Mouse (Mus musculus): ENCODE results near the gene Fsip1. TPM values are rescaled to one million over a fixed set of nuclear protein-coding genes. Genes with fewer than 3 reads are reported as not detected.

The Fsip1 gene
- polyA plus RNA-seq, 1 experiment from 2014 or later = 1.0 TPM

DNA sequence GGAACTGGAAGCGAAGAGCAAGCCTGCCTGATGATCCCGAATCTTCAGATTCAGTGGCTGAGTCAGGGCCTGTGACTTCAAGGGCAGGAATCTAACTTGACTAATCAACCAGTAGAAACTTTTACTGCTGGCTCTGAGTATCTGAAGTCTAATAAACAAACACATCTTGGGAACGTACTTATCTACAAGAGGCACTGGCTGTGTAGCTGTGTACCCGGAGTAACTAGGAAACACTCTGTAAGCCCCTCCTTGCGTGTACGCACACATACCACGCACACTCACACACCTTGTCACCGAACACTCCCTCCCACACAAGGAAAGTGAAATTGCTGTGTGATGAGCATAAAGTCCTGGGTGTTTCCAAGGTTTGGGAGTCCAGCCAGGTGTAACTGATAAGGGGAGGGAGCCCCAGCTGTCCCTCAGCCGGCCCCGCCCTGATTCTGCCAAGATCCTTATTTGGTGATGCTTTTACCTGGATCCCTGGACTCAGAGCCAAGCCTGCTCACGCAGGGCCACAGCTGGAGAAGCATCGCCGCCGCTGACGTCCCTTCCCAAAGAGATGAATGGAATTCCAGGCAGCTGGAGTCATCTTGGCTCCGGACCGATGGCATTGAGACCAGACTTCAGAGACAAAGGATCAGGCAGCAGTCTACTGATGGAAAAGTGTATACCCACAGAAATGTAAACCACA is 146.4 kb downstream of the Fsip1 start:
- ATAC-seq (ENCODE audit: low read depth) (peak; percentile 51), DNase-seq (ENCODE audit: low spot score) (peak; percentile 82)
- peaks cover 16% of the 10 kb centered on the region for H3K4me1 ChIP-seq (ENCODE audit: control insufficient read depth, insufficient read depth, low read length)
- H3K9me3 ChIP-seq (ENCODE audit: control insufficient read depth, low read length) = no peaks in the 10 kb centered on the region
- peak overlapping the region; percentile 22; the same call in 1 of the 2 replicates for H3K27ac ChIP-seq (replicated peaks; ENCODE audit: low read depth, low read length)
- H3K27me3 ChIP-seq (replicated peaks; ENCODE audit: control insufficient read depth, insufficient read depth, low read length) = no peaks in the 10 kb centered on the region
- WGBS = 32% methylated on average over 17 of the region's 17 CpGs
- peaks cover 10% of the 10 kb centered on the region for H3K36me3 ChIP-seq (ENCODE audit: control insufficient read depth, insufficient read depth, low read length)
- peak overlapping the region; percentile 81 for H3K4me2 ChIP-seq (ENCODE audit: low read depth, low read length)
- peak overlapping the region; percentile 59 for H3K4me3 ChIP-seq (ENCODE audit: low read depth, low read length)
- H3K9ac ChIP-seq (ENCODE audit: low read depth, low read length) = peak overlapping the region; percentile 45; the same call in 1 of the 2 replicates

DNA sequence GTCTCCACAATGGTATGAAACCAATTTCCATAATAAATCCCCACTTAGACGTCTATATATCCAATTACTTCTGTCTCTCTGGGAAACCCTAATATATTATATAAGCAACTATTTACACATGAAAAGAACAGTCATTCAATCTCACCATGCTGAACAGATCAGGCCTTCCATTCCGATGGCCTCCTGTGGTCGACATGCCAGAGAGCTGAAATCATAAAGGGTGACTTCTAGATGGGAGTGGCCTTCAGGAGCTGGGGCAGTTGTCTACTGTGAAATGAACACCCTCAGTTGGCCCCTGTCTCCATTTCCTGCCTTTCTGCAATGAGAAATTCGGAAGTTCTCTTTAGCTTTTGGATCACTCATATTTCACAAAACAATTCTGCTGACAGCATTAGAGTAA is 154.6 kb downstream of the Fsip1 start:
- Histone ChIP-seq H3K27ac (replicated peaks; ENCODE audit: low read depth, low read length) (no peak overlapping the region), H3K27me3 (replicated peaks; ENCODE audit: control insufficient read depth, insufficient read depth, low read length) (no peaks in the 10 kb centered on the region), H3K36me3 (ENCODE audit: control insufficient read depth, insufficient read depth, low read length) (no peaks in the 10 kb centered on the region), H3K4me1 (ENCODE audit: control insufficient read depth, insufficient read depth, low read length) (0 out of 2 replicates have a peak, but pooled peaks cover 3% of the 10 kb centered on the region), H3K4me3 (ENCODE audit: low read depth, low read length) (no peak overlapping the region), H3K4me2 (ENCODE audit: low read depth, low read length) (no peak overlapping the region), H3K9ac (ENCODE audit: low read depth, low read length) (no peak overlapping the region), H3K9me3 (ENCODE audit: control insufficient read depth, low read length) (no peaks in the 10 kb centered on the region)
- ATAC-seq (ENCODE audit: low read depth) (no peak), DNase-seq (ENCODE audit: low spot score) (no peak)
- WGBS = 45% methylated on average over 4 of the region's 4 CpGs

DNA sequence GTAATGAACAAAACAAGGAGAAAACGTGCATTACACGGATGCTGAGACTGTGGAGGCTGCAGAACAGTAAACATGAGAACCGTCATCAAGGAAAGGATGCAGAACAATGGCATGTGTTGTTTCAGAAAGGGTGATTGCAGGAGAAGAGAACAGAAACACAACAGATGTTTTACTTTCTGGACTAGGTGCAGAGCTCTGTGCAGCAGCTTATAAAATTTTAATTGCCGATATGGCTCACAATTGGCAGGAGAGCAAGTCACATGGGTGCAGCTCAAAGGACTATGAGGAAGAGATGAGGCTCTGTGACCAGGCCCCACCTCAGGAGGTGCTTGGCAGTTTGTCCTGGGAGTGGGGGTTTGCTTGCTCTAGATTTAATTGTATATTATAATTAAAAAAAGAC is 157.7 kb downstream of the Fsip1 start:
- Histone ChIP-seq H3K36me3 (ENCODE audit: control insufficient read depth, insufficient read depth, low read length) (no peaks in the 10 kb centered on the region), H3K27ac (replicated peaks; ENCODE audit: low read depth, low read length) (no peak overlapping the region), H3K27me3 (replicated peaks; ENCODE audit: control insufficient read depth, insufficient read depth, low read length) (no peaks in the 10 kb centered on the region), H3K4me2 (ENCODE audit: low read depth, low read length) (no peak overlapping the region), H3K4me1 (ENCODE audit: control insufficient read depth, insufficient read depth, low read length) (0 out of 2 replicates have a peak, but pooled peaks cover 3% of the 10 kb centered on the region), H3K9me3 (ENCODE audit: control insufficient read depth, low read length) (no peaks in the 10 kb centered on the region), H3K9ac (ENCODE audit: low read depth, low read length) (no peak overlapping the region), H3K4me3 (ENCODE audit: low read depth, low read length) (no peak overlapping the region)
- ATAC-seq (ENCODE audit: low read depth) = no peak
- WGBS = 48% methylated on average over 4 of the region's 4 CpGs
- no peak for DNase-seq (ENCODE audit: low spot score)

DNA sequence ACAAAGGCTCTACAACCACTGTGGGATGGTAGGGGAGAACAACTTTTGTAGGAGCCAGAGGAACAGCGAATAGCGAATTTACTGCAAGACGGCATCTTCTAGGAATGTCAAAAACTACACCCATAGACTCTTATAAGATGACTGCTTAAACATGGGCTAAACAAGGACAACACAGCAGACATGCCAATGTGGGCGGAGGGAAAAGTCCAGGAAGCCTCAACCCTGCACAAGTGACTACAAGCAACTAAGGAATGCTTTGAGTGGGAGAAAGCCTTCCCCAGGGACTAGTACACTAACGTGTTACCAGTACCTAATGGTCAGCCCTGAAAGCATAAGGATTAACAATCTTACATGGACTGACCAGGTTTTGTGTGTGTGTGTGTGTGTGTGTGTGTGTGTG is 165.5 kb downstream of the Fsip1 start:
- Histone ChIP-seq H3K27me3 (replicated peaks; ENCODE audit: control insufficient read depth, insufficient read depth, low read length) (no peaks in the 10 kb centered on the region), H3K27ac (replicated peaks; ENCODE audit: low read depth, low read length) (no peak overlapping the region), H3K4me2 (ENCODE audit: low read depth, low read length) (no peak overlapping the region), H3K4me1 (ENCODE audit: control insufficient read depth, insufficient read depth, low read length) (no peaks in the 10 kb centered on the region), H3K4me3 (ENCODE audit: low read depth, low read length) (no peak overlapping the region), H3K36me3 (ENCODE audit: control insufficient read depth, insufficient read depth, low read length) (no peaks in the 10 kb centered on the region), H3K9ac (ENCODE audit: low read depth, low read length) (no peak overlapping the region), H3K9me3 (ENCODE audit: control insufficient read depth, low read length) (no peaks in the 10 kb centered on the region)
- DNase-seq (ENCODE audit: low spot score) = no peak
- WGBS = 85% methylated on average over 5 of the region's 5 CpGs
- ATAC-seq (ENCODE audit: low read depth) = no peak

DNA sequence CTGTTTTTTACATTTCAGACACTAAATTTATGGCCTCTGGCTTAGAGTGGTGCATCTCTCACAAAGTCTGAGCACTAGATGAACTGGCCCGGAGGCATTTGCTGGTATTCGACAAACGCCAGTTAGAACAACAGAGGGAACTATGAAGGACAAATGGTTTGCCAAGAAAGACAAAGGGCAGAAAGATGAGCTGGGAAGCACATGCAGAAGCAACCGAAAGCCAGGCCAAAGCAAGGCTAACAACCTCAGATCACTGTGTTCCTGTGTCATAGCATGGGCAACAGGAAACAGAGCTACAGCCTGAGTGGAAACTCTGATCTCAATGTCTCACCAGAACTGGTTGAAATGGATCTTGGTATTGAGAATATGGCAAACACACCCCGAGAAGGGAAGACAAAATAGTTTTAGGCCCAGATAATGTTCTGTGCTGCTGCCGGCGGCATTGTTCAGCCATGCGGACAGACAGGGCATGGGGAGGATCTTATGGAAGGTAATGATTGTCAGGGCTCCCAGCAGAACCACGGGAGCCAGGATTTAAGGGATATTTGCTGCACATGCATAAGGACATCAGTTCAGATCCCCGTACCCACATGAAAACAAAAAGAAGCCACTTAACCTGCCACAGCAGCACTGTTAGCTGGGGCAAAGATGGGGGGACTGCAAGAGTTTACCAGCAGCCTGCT is 169.6 kb downstream of the Fsip1 start:
- Histone ChIP-seq H3K27ac (replicated peaks; ENCODE audit: low read depth, low read length) (no peak overlapping the region), H3K9me3 (ENCODE audit: control insufficient read depth, low read length) (no peaks in the 10 kb centered on the region), H3K36me3 (ENCODE audit: control insufficient read depth, insufficient read depth, low read length) (no peaks in the 10 kb centered on the region), H3K4me3 (ENCODE audit: low read depth, low read length) (no peak overlapping the region), H3K4me2 (ENCODE audit: low read depth, low read length) (no peak overlapping the region), H3K9ac (ENCODE audit: low read depth, low read length) (no peak overlapping the region), H3K4me1 (ENCODE audit: control insufficient read depth, insufficient read depth, low read length) (no peaks in the 10 kb centered on the region), H3K27me3 (replicated peaks; ENCODE audit: control insufficient read depth, insufficient read depth, low read length) (no peaks in the 10 kb centered on the region)
- no peak for DNase-seq (ENCODE audit: low spot score)
- no peak for ATAC-seq (ENCODE audit: low read depth)
- WGBS = 74% methylated on average over 10 of the region's 10 CpGs

DNA sequence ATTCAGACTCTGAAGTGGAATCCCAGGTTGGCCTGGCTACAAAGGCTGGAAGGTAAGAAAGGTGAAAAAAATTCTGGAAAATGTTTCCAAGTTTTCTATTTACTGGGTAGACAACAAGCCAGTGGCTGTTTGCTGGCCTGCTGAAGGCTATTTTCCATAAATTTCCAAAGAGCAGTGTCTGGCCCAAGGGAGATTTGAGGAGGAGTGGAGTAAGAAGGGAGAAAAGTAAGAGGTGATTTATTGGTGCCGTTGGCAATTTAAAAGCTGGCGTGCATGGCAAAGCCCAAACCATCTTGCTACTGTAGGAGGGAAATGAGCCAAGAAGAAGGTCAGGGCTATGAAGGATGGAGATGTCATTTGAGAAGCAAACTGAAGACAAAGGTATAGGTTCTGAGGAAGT is 171.1 kb downstream of the Fsip1 start:
- H3K27me3 ChIP-seq (replicated peaks; ENCODE audit: control insufficient read depth, insufficient read depth, low read length) = no peaks in the 10 kb centered on the region
- ATAC-seq (ENCODE audit: low read depth) = no peak
- H3K4me3 ChIP-seq (ENCODE audit: low read depth, low read length) = no peak overlapping the region
- no peak for DNase-seq (ENCODE audit: low spot score)
- WGBS = 83% methylated on average over 2 of the region's 2 CpGs
- no peak overlapping the region for H3K9ac ChIP-seq (ENCODE audit: low read depth, low read length)
- H3K36me3 ChIP-seq (ENCODE audit: control insufficient read depth, insufficient read depth, low read length) = no peaks in the 10 kb centered on the region
- no peak overlapping the region for H3K27ac ChIP-seq (replicated peaks; ENCODE audit: low read depth, low read length)
- H3K4me2 ChIP-seq (ENCODE audit: low read depth, low read length) = no peak overlapping the region
- H3K9me3 ChIP-seq (ENCODE audit: control insufficient read depth, low read length) = no peaks in the 10 kb centered on the region
- H3K4me1 ChIP-seq (ENCODE audit: control insufficient read depth, insufficient read depth, low read length) = no peaks in the 10 kb centered on the region

DNA sequence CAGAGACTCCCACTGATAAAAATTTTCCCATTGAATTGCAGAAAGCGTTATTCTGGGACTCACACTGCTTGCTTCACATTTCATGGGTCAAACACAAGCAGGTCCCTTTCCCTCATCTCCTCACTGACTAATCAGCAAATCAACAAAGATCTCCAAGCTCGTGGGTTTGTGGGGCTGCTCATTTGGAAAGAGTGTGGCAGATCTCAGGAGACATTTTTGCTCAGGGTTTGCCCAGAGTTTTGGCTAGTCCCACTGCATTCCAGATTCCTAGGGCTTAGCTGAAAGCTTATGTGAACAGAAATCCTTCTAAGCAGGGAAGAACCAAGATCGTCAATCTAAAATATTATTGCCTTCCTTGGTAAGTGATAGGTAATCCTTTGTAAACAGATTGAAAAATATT is 172.1 kb downstream of the Fsip1 start:
- no peak overlapping the region for H3K4me3 ChIP-seq (ENCODE audit: low read depth, low read length)
- WGBS = 57% methylated on average over 3 of the region's 3 CpGs
- no peaks in the 10 kb centered on the region for H3K9me3 ChIP-seq (ENCODE audit: control insufficient read depth, low read length)
- DNase-seq (ENCODE audit: low spot score) (peak; percentile 30), ATAC-seq (ENCODE audit: low read depth) (no peak)
- H3K4me2 ChIP-seq (ENCODE audit: low read depth, low read length) = no peak overlapping the region
- H3K4me1 ChIP-seq (ENCODE audit: control insufficient read depth, insufficient read depth, low read length) = no peaks in the 10 kb centered on the region
- H3K27ac ChIP-seq (replicated peaks; ENCODE audit: low read depth, low read length) = no peak overlapping the region
- H3K9ac ChIP-seq (ENCODE audit: low read depth, low read length) = no peak overlapping the region
- H3K27me3 ChIP-seq (replicated peaks; ENCODE audit: control insufficient read depth, insufficient read depth, low read length) = no peaks in the 10 kb centered on the region
- H3K36me3 ChIP-seq (ENCODE audit: control insufficient read depth, insufficient read depth, low read length) = no peaks in the 10 kb centered on the region

DNA sequence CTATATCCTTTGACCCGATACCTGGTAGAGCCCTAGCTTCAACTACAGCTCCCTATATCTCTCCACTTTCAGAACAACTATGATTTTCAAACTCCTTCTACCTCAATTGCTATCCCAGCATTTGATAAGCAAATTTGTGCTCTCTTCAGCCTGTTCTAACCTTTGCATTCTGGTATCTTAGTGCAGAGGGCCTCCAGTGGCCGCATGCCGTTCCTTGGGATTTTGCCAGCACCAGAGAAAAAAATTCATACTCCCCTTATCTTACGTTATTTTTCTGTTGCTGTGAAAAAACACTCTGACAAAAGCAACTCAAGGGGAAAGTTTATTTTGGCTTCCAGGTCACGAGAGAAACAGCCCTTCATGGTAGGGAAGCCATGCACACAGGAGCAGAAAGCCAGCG is 173.1 kb downstream of the Fsip1 start:
- H3K4me2 ChIP-seq (ENCODE audit: low read depth, low read length) = no peak overlapping the region
- no peak overlapping the region for H3K9ac ChIP-seq (ENCODE audit: low read depth, low read length)
- no peak overlapping the region for H3K4me3 ChIP-seq (ENCODE audit: low read depth, low read length)
- no peak for DNase-seq (ENCODE audit: low spot score)
- H3K9me3 ChIP-seq (ENCODE audit: control insufficient read depth, low read length) = no peaks in the 10 kb centered on the region
- no peak for ATAC-seq (ENCODE audit: low read depth)
- WGBS = 78% methylated on average over 6 of the region's 6 CpGs
- H3K27me3 ChIP-seq (replicated peaks; ENCODE audit: control insufficient read depth, insufficient read depth, low read length) = no peaks in the 10 kb centered on the region
- no peak overlapping the region for H3K27ac ChIP-seq (replicated peaks; ENCODE audit: low read depth, low read length)
- H3K4me1 ChIP-seq (ENCODE audit: control insufficient read depth, insufficient read depth, low read length) = no peaks in the 10 kb centered on the region
- H3K36me3 ChIP-seq (ENCODE audit: control insufficient read depth, insufficient read depth, low read length) = no peaks in the 10 kb centered on the region

DNA sequence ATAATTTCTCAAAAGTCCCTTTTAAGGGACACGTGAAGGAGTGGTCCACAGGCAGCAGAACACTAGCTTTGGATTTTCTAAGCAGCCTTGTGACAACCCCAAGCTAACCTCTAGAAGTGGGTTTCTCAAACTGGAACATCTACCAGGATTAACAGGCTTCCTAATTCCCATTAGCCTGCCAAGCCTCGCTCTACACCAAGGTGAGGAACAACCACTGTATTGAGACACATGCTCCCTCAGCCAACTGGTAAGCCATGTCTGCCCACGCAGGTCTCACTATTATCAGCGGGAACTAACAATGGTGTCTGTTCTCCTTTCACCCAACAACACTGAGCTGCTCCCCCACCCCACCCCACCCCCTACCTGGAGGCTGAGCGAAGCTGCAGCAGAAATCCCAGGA is 175.2 kb downstream of the Fsip1 start:
- Histone ChIP-seq H3K4me2 (ENCODE audit: low read depth, low read length) (no peak overlapping the region), H3K27ac (replicated peaks; ENCODE audit: low read depth, low read length) (no peak overlapping the region), H3K9ac (ENCODE audit: low read depth, low read length) (no peak overlapping the region), H3K4me3 (ENCODE audit: low read depth, low read length) (no peak overlapping the region), H3K27me3 (replicated peaks; ENCODE audit: control insufficient read depth, insufficient read depth, low read length) (no peaks in the 10 kb centered on the region), H3K4me1 (ENCODE audit: control insufficient read depth, insufficient read depth, low read length) (no peaks in the 10 kb centered on the region), H3K36me3 (ENCODE audit: control insufficient read depth, insufficient read depth, low read length) (no peaks in the 10 kb centered on the region), H3K9me3 (ENCODE audit: control insufficient read depth, low read length) (no peaks in the 10 kb centered on the region)
- ATAC-seq (ENCODE audit: low read depth) (no peak), DNase-seq (ENCODE audit: low spot score) (no peak)
- 73% methylated on average over 5 of the region's 5 CpGs for WGBS

All from embryonic facial prominence, embryonic 14.5 days (tissue).